Mouse (Mus musculus) lung, embryonic 16.5 days (tissue): ENCODE measurements at regions not wholly inside any gene's neighbourhood (a gene's known extent, or its start where the extent isn't known, plus 50 kb on each side); places are given as distances from the start of the nearest gene placed in this dataset.

Source experiments
- ATAC-seq: fragments of 200-750 bp; cut with Nextera tagmentation; 2 replicates; pipeline ENCODE4 v1.8.0; 2017; ENCODE audit warnings: low read depth, mild to moderate bottlenecking, moderate library complexity
- H3K27ac ChIP-seq: fragments of 300-500 bp; sonication (generic); 2 replicates; pipeline ENCODE4 v1.5.1; 2014; ENCODE audit warnings: mild to moderate bottlenecking, control low read depth, low read length
- H3K27me3 ChIP-seq: fragments of 300-500 bp; sonication (generic); 2 replicates; pipeline ENCODE4 v1.6.1; 2014; ENCODE audit warnings: low read depth, low read length, mixed read lengths; ENCODE audit not compliant: control insufficient read depth, insufficient read depth
- H3K36me3 ChIP-seq: fragments of 300-500 bp; sonication (generic); 2 replicates; pipeline ENCODE4 v1.6.1; 2014; ENCODE audit warnings: low read length; ENCODE audit not compliant: control insufficient read depth, insufficient read depth
- H3K4me1 ChIP-seq: fragments of 300-500 bp; sonication (generic); replicated peaks from 2 replicates; pipeline ENCODE4 v1.6.1; 2014; ENCODE audit warnings: low read length, mixed read lengths; ENCODE audit not compliant: control insufficient read depth, insufficient read depth
- H3K4me2 ChIP-seq: fragments of 300-500 bp; sonication (generic); 2 replicates; pipeline ENCODE4 v1.6.1; 2014; ENCODE audit warnings: low read depth, low read length, control low read depth
- H3K4me3 ChIP-seq: fragments of 300-500 bp; sonication (generic); 2 replicates; pipeline ENCODE4 v1.5.1; 2014; ENCODE audit warnings: mild to moderate bottlenecking, low read length, control low read depth
- H3K9ac ChIP-seq: fragments of 300-500 bp; sonication (generic); 2 replicates; pipeline ENCODE4 v1.6.1; 2014; ENCODE audit warnings: low read length, control low read depth
- H3K9me3 ChIP-seq: fragments of 300-500 bp; sonication (generic); 2 replicates; pipeline ENCODE4 v1.6.1; 2016; ENCODE audit warnings: low read length; ENCODE audit not compliant: control insufficient read depth
- WGBS: fragments of 180-500 bp; shearing (Covaris S2); extraction: QIAGEN DNeasy Blood & Tissue Kit; methylation state at CpG from one replicate; pipeline ENCODE4 v1.1.7; 2014; 5-methylcytosine and 5-hydroxymethylcytosine counted together

GRCm38 (mm10) chr14:92316773-92317172 lies 1573.7 kb downstream of the Pcdh9 start:
- Histone ChIP-seq H3K36me3 (no peaks in the 10 kb centered on the region), H3K4me2 (no peak overlapping the region), H3K27ac (no peak overlapping the region), H3K9ac (no peak overlapping the region), H3K4me1 (no peaks in the 10 kb centered on the region), H3K4me3 (no peak overlapping the region), H3K27me3 (no peaks in the 10 kb centered on the region), H3K9me3 (no peaks in the 10 kb centered on the region)
- no peak for ATAC-seq

GRCm38 (mm10) chr14:92303940-92304339 lies 1586.5 kb downstream of the Pcdh9 start:
- H3K27me3 ChIP-seq, result no peaks in the 10 kb centered on the region
- H3K9me3 ChIP-seq, result no peaks in the 10 kb centered on the region
- H3K9ac ChIP-seq, result no peak overlapping the region
- 36% methylated on average over 3 of the region's 3 CpGs for whole genome bisulfite sequencing
- H3K27ac ChIP-seq, result no peak overlapping the region
- H3K4me2 ChIP-seq, result no peak overlapping the region
- 0 out of 2 replicates have a peak, but pooled peaks have one; percentile 41 for ATAC-seq
- no peak overlapping the region for H3K4me3 ChIP-seq
- H3K4me1 ChIP-seq, result no peaks in the 10 kb centered on the region
- H3K36me3 ChIP-seq, result no peaks in the 10 kb centered on the region

- H3K36me3 ChIP-seq, result no peaks in the 10 kb centered on the region
- H3K9me3 ChIP-seq, result no peaks in the 10 kb centered on the region
- H3K4me3 ChIP-seq, result no peak overlapping the region
- H3K4me1 ChIP-seq, result no peaks in the 10 kb centered on the region
- no peak for ATAC-seq
- no peak overlapping the region for H3K9ac ChIP-seq
- H3K27ac ChIP-seq, result no peak overlapping the region
- no peak overlapping the region for H3K4me2 ChIP-seq
- H3K27me3 ChIP-seq, result no peaks in the 10 kb centered on the region
Observed at GRCm38 (mm10) chr14:92271200-92271599, 1619.3 kb downstream of the Pcdh9 start.

GRCm38 (mm10) chr14:92222746-92223145 lies 1667.7 kb downstream of the Pcdh9 start:
- Histone ChIP-seq H3K9me3 (no peaks in the 10 kb centered on the region), H3K27me3 (no peaks in the 10 kb centered on the region), H3K4me1 (no peaks in the 10 kb centered on the region), H3K9ac (no peak overlapping the region), H3K27ac (no peak overlapping the region), H3K4me3 (no peak overlapping the region), H3K4me2 (no peak overlapping the region), H3K36me3 (no peaks in the 10 kb centered on the region)
- WGBS, result 71% methylated on average over 5 of the region's 5 CpGs
- no peak for ATAC-seq
